Mouse (Mus musculus): ENCODE results near the gene Nbas. TPM values are rescaled to one million over a fixed set of nuclear protein-coding genes. Genes with fewer than 3 reads are reported as not detected.

The Nbas gene
- total and polyA plus RNA-seq, 3 experiments: 12.8 to 33.6 (median 28.9) TPM

GRCm38 (mm10) chr12:13357229-13357628 lies 88.3 kb downstream of the Nbas start:
- no peak for TF ChIP-seq POLR2A (IDR thresholded peaks at IDR 0.05; ENCODE audit: insufficient read depth, low read depth, low read length)
- no peak for TF ChIP-seq EP300 (IDR thresholded peaks at IDR 0.05; ENCODE audit: insufficient read depth, low read depth, low read length)
- no peak for TF ChIP-seq CTCF (IDR thresholded peaks at IDR 0.05)
- Histone ChIP-seq H3K79me2 (replicated peaks; ENCODE audit: control insufficient read depth, insufficient read depth, low read length) (no peaks in the 10 kb centered on the region), H3K4me1 (ENCODE audit: control insufficient read depth, insufficient read depth, low read length) (no peaks in the 10 kb centered on the region), H3K36me3 (ENCODE audit: control insufficient read depth, insufficient read depth, low read length) (no peaks in the 10 kb centered on the region), H3K9ac (ENCODE audit: low read depth, low read length) (no peak overlapping the region), H3K27ac (no peak overlapping the region), H3K4me3 (no peak overlapping the region), H3K27me3 (ENCODE audit: control insufficient read depth, insufficient read depth, low read length) (no peaks in the 10 kb centered on the region)
- WGBS: 83% methylated on average over 5 of the region's 5 CpGs
- DNase-seq: no peak
- intact Hi-C loops (cut with DNase I): no loop called here

GRCm38 (mm10) chr12:13358849-13359248 lies 89.9 kb downstream of the Nbas start:
- no peaks in the 10 kb centered on the region for H3K4me1 ChIP-seq (ENCODE audit: control insufficient read depth, insufficient read depth, low read length)
- no peaks in the 10 kb centered on the region for H3K36me3 ChIP-seq (ENCODE audit: control insufficient read depth, insufficient read depth, low read length)
- no peak for DNase-seq
- intact Hi-C loops (cut with DNase I): no loop called here
- H3K9ac ChIP-seq (ENCODE audit: low read depth, low read length): no peak overlapping the region
- TF ChIP-seq CTCF (IDR thresholded peaks at IDR 0.05): no peak
- no peak for TF ChIP-seq EP300 (IDR thresholded peaks at IDR 0.05; ENCODE audit: insufficient read depth, low read depth, low read length)
- TF ChIP-seq POLR2A (IDR thresholded peaks at IDR 0.05; ENCODE audit: insufficient read depth, low read depth, low read length): no peak
- H3K27me3 ChIP-seq (ENCODE audit: control insufficient read depth, insufficient read depth, low read length): no peaks in the 10 kb centered on the region
- no peak overlapping the region for H3K4me3 ChIP-seq
- no peaks in the 10 kb centered on the region for H3K79me2 ChIP-seq (replicated peaks; ENCODE audit: control insufficient read depth, insufficient read depth, low read length)
- H3K27ac ChIP-seq: no peak overlapping the region
- WGBS: 48% methylated on average over 4 of the region's 4 CpGs

- no peaks in the 10 kb centered on the region for H3K79me2 ChIP-seq (replicated peaks; ENCODE audit: control insufficient read depth, insufficient read depth, low read length)
- no peaks in the 10 kb centered on the region for H3K4me1 ChIP-seq (ENCODE audit: control insufficient read depth, insufficient read depth, low read length)
- H3K4me3 ChIP-seq: no peak overlapping the region
- H3K27ac ChIP-seq: no peak overlapping the region
- DNase-seq: no peak
- H3K27me3 ChIP-seq (ENCODE audit: control insufficient read depth, insufficient read depth, low read length): no peaks in the 10 kb centered on the region
- WGBS: 54% methylated on average over 7 of the region's 7 CpGs
- intact Hi-C loops (cut with DNase I): no loop called here
- no peak overlapping the region for H3K9ac ChIP-seq (ENCODE audit: low read depth, low read length)
- no peak for TF ChIP-seq EP300 (IDR thresholded peaks at IDR 0.05; ENCODE audit: insufficient read depth, low read depth, low read length)
- TF ChIP-seq POLR2A (IDR thresholded peaks at IDR 0.05; ENCODE audit: insufficient read depth, low read depth, low read length): no peak
- no peak for TF ChIP-seq CTCF (IDR thresholded peaks at IDR 0.05)
- no peaks in the 10 kb centered on the region for H3K36me3 ChIP-seq (ENCODE audit: control insufficient read depth, insufficient read depth, low read length)
Observed at GRCm38 (mm10) chr12:13360183-13360811, 91.4 kb downstream of the Nbas start.

DNA sequence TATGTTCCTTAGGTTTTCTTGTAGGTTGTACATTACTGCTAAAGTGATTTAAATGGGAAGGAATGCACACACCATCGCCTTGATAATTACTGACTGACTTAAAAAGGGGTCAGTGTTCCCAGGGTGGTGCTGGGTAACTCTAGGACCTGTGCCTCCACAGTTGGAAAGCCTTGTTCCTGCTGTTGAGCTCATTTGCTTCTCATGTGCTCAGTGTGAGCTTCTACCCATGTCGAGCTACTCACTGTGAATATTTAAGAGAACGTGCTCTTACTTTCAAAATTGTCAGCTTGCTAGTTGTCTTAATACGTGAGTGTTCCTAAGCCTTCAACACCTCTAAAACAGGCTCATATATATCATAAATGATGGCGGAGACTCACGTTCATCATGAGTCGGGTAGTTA lies 112.6 kb downstream of the Nbas start:
- no peak overlapping the region for H3K9ac ChIP-seq (ENCODE audit: low read depth, low read length)
- H3K4me3 ChIP-seq: no peak overlapping the region
- DNase-seq: no peak
- WGBS: 98% methylated on average over 7 of the region's 7 CpGs
- intact Hi-C loops (cut with DNase I): no loop called here
- H3K27ac ChIP-seq: no peak overlapping the region
- H3K36me3 ChIP-seq (ENCODE audit: control insufficient read depth, insufficient read depth, low read length): no peaks in the 10 kb centered on the region
- no peaks in the 10 kb centered on the region for H3K27me3 ChIP-seq (ENCODE audit: control insufficient read depth, insufficient read depth, low read length)
- H3K4me1 ChIP-seq (ENCODE audit: control insufficient read depth, insufficient read depth, low read length): no peaks in the 10 kb centered on the region
- no peak for TF ChIP-seq POLR2A (IDR thresholded peaks at IDR 0.05; ENCODE audit: insufficient read depth, low read depth, low read length)
- no peak for TF ChIP-seq CTCF (IDR thresholded peaks at IDR 0.05)
- TF ChIP-seq EP300 (IDR thresholded peaks at IDR 0.05; ENCODE audit: insufficient read depth, low read depth, low read length): no peak
- H3K79me2 ChIP-seq (replicated peaks; ENCODE audit: control insufficient read depth, insufficient read depth, low read length): no peaks in the 10 kb centered on the region

GRCm38 (mm10) chr12:13382046-13382445 lies 113.1 kb downstream of the Nbas start:
- no peak for DNase-seq
- no peaks in the 10 kb centered on the region for H3K27me3 ChIP-seq (ENCODE audit: control insufficient read depth, insufficient read depth, low read length)
- no peaks in the 10 kb centered on the region for H3K36me3 ChIP-seq (ENCODE audit: control insufficient read depth, insufficient read depth, low read length)
- intact Hi-C loops (cut with DNase I): no loop called here
- H3K4me3 ChIP-seq: no peak overlapping the region
- H3K79me2 ChIP-seq (replicated peaks; ENCODE audit: control insufficient read depth, insufficient read depth, low read length): no peaks in the 10 kb centered on the region
- no peak overlapping the region for H3K9ac ChIP-seq (ENCODE audit: low read depth, low read length)
- no peaks in the 10 kb centered on the region for H3K4me1 ChIP-seq (ENCODE audit: control insufficient read depth, insufficient read depth, low read length)
- no peak overlapping the region for H3K27ac ChIP-seq
- TF ChIP-seq CTCF (IDR thresholded peaks at IDR 0.05): no peak
- TF ChIP-seq EP300 (IDR thresholded peaks at IDR 0.05; ENCODE audit: insufficient read depth, low read depth, low read length): no peak
- no peak for TF ChIP-seq POLR2A (IDR thresholded peaks at IDR 0.05; ENCODE audit: insufficient read depth, low read depth, low read length)

GRCm38 (mm10) chr12:13389644-13390043 lies 120.7 kb downstream of the Nbas start:
- H3K4me3 ChIP-seq: no peak overlapping the region
- no peaks in the 10 kb centered on the region for H3K36me3 ChIP-seq (ENCODE audit: control insufficient read depth, insufficient read depth, low read length)

More at GRCm38 (mm10) chr12:13389644-13390043, 120.7 kb downstream of the Nbas start:
- Histone ChIP-seq H3K27ac (no peak overlapping the region), H3K27me3 (ENCODE audit: control insufficient read depth, insufficient read depth, low read length) (no peaks in the 10 kb centered on the region), H3K4me1 (ENCODE audit: control insufficient read depth, insufficient read depth, low read length) (no peaks in the 10 kb centered on the region), H3K79me2 (replicated peaks; ENCODE audit: control insufficient read depth, insufficient read depth, low read length) (no peaks in the 10 kb centered on the region), H3K9ac (ENCODE audit: low read depth, low read length) (no peak overlapping the region)
- intact Hi-C loops (cut with DNase I): no loop called here
- no peak for TF ChIP-seq POLR2A (IDR thresholded peaks at IDR 0.05; ENCODE audit: insufficient read depth, low read depth, low read length)
- no peak for TF ChIP-seq CTCF (IDR thresholded peaks at IDR 0.05)
- no peak for TF ChIP-seq EP300 (IDR thresholded peaks at IDR 0.05; ENCODE audit: insufficient read depth, low read depth, low read length)
- 90% methylated on average over 1 of the region's 1 CpGs for WGBS
- DNase-seq: no peak
